Mouse (Mus musculus) limb, embryonic 12.5 days (tissue): ENCODE results near the gene Map2k3. TPM values are rescaled to one million over a fixed set of nuclear protein-coding genes. Genes with fewer than 3 reads are reported as not detected.

Experiments used
- ATAC-seq: fragments of 200-750 bp; cut with Nextera tagmentation; 2 replicates; pipeline ENCODE4 v1.8.0; 2017; ENCODE audit warnings: low read depth, moderate TSS enrichment; ENCODE audit not compliant: insufficient number of reproducible peaks, insufficient read depth, low FRiP score, low TSS enrichment
- H3K27ac ChIP-seq: fragments of 300-500 bp; sonication (generic); 2 replicates; pipeline ENCODE4 v1.5.1; 2016; ENCODE audit warnings: mild to moderate bottlenecking, moderate library complexity
- H3K27me3 ChIP-seq: fragments of 300-500 bp; sonication (generic); 2 replicates; pipeline ENCODE4 v1.6.1; 2016; ENCODE audit warnings: mild to moderate bottlenecking, moderate library complexity
- H3K36me3 ChIP-seq: fragments of 300-500 bp; sonication (generic); 2 replicates; pipeline ENCODE4 v1.6.1; 2016; ENCODE audit warnings: mild to moderate bottlenecking, moderate library complexity
- H3K4me1 ChIP-seq: fragments of 300-500 bp; sonication (generic); replicated peaks from 2 replicates; pipeline ENCODE4 v1.6.1; 2016
- H3K4me2 ChIP-seq: fragments of 300-500 bp; sonication (generic); 2 replicates; pipeline ENCODE4 v1.6.1; 2016; ENCODE audit warnings: mild to moderate bottlenecking, moderate library complexity
- H3K4me3 ChIP-seq: fragments of 300-500 bp; sonication (generic); replicated peaks from 2 replicates; pipeline ENCODE4 v1.5.1; 2016; ENCODE audit warnings: mild to moderate bottlenecking
- H3K9ac ChIP-seq: fragments of 300-500 bp; sonication (generic); replicated peaks from 2 replicates; pipeline ENCODE4 v1.6.1; 2016; ENCODE audit warnings: mild to moderate bottlenecking, moderate library complexity
- H3K9me3 ChIP-seq: fragments of 300-500 bp; sonication (generic); 2 replicates; pipeline ENCODE4 v1.6.1; 2016; ENCODE audit warnings: mild to moderate bottlenecking, moderate library complexity
- WGBS: fragments of 180-500 bp; shearing (Covaris S2); methylation state at CpG from one replicate; pipeline ENCODE4 v1.1.7; 2016; 5-methylcytosine and 5-hydroxymethylcytosine counted together
- polyA plus RNA-seq: library from polyadenylated mRNA; unstranded; fragments of >200 nt; fragmentation: Nextera tagmentation; extraction: Ambion mirVana; gene quantifications from 2 replicates; pipeline ENCODE4 v1.2.1, GENCODE M21; 2016

Gene Map2k3
- polyA plus RNA-seq, 1 experiment from 2014 or later: 83.1 TPM

GRCm38 (mm10) chr11:60981693-60982486, 50.1 kb downstream of the Map2k3 start:
- H3K36me3 ChIP-seq: no peaks in the 10 kb centered on the region
- WGBS: 71% methylated on average over 14 of the region's 14 CpGs
- ATAC-seq: no peak

GRCm38 (mm10) chr11:60984912-60985558, 53.2 kb downstream of the Map2k3 start:
- no peak overlapping the region for H3K9ac ChIP-seq
- ATAC-seq: no peak
- 73% methylated on average over 13 of the region's 13 CpGs for WGBS

More at GRCm38 (mm10) chr11:60981693-60982486, 50.1 kb downstream of the Map2k3 start:
- Histone ChIP-seq H3K4me3 (no peak overlapping the region), H3K4me1 (no peaks in the 10 kb centered on the region), H3K9ac (no peak overlapping the region), H3K27me3 (no peaks in the 10 kb centered on the region), H3K4me2 (no peak overlapping the region), H3K9me3 (no peaks in the 10 kb centered on the region), H3K27ac (no peak overlapping the region)

DNA sequence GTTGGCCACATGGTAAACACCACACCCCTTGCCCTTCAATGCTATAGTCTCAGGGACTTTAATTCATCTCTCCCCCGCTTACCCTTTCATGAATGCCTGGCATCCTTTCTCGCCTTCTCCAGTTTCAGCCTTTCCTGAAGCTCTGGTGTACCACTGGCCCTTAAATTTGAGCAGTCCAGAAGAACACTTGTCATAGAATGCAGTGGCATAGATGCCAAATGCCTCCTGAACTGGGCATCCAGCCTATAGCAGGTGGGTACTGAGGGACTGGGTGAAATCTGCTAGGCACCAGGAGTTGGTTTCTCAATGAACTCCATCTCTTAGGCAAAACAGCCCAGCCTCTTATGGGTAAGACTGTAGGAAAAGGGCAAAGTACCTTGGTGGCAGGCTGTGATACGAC, 58.6 kb downstream of the Map2k3 start:
- H3K4me2 ChIP-seq: no peak overlapping the region
- H3K36me3 ChIP-seq: no peaks in the 10 kb centered on the region
- WGBS: 72% methylated on average over 3 of the region's 3 CpGs

More at GRCm38 (mm10) chr11:60984912-60985558, 53.2 kb downstream of the Map2k3 start:
- H3K27ac ChIP-seq: no peak overlapping the region
- H3K4me1 ChIP-seq: no peaks in the 10 kb centered on the region
- no peak overlapping the region for H3K4me2 ChIP-seq
- H3K36me3 ChIP-seq: no peaks in the 10 kb centered on the region
- H3K9me3 ChIP-seq: peaks cover 3% of the 10 kb centered on the region; the same call in 1 of the 2 replicates
- H3K4me3 ChIP-seq: no peak overlapping the region
- H3K27me3 ChIP-seq: no peaks in the 10 kb centered on the region

More for the DNA sequence above, 58.6 kb downstream of the Map2k3 start:
- H3K4me1 ChIP-seq: no peaks in the 10 kb centered on the region
- no peaks in the 10 kb centered on the region for H3K27me3 ChIP-seq
- peaks cover 3% of the 10 kb centered on the region; the same call in 1 of the 2 replicates for H3K9me3 ChIP-seq
- no peak for ATAC-seq
- H3K4me3 ChIP-seq: no peak overlapping the region
- no peak overlapping the region for H3K27ac ChIP-seq
- H3K9ac ChIP-seq: no peak overlapping the region

Other genes with a start within 250 kb of the Map2k3 start
- 114 and 117 TPM in 2 replicates for gene Llgl1, start 232.3 kb upstream of the Map2k3 start, polyA plus RNA-seq
- gene Flii, start 204.8 kb upstream of the Map2k3 start, polyA plus RNA-seq: 65.4 and 75.0 TPM in 2 replicates
- 17.0 and 18.5 TPM in 2 replicates for gene Mief2, start 203.6 kb upstream of the Map2k3 start, polyA plus RNA-seq
- gene Top3a, start 154.7 kb upstream of the Map2k3 start, polyA plus RNA-seq: 24.6 and 25.9 TPM in 2 replicates
- 6.3 and 7.8 TPM in 2 replicates for gene Smcr8, start 154.5 kb upstream of the Map2k3 start, polyA plus RNA-seq
- gene Shmt1, start 120.3 kb upstream of the Map2k3 start, polyA plus RNA-seq: 66.3 and 69.5 TPM in 2 replicates
- gene Dhrs7b, start 101.4 kb upstream of the Map2k3 start, polyA plus RNA-seq: 29.4 and 30.5 TPM in 2 replicates
- 59.2 and 61.4 TPM in 2 replicates for gene Tmem11, start 52.8 kb upstream of the Map2k3 start, polyA plus RNA-seq
- gene Natd1, start 17.3 kb upstream of the Map2k3 start, polyA plus RNA-seq: 14.2 and 15.9 TPM in 2 replicates
- gene Kcnj12, start 90.5 kb downstream of the Map2k3 start, polyA plus RNA-seq: 0.20 and 0.31 TPM in 2 replicates
- 0.69 and 0.76 TPM in 2 replicates for gene Tnfrsf13b, start 194.7 kb downstream of the Map2k3 start, polyA plus RNA-seq
- gene Usp22, start 243.0 kb downstream of the Map2k3 start, polyA plus RNA-seq: 196 and 199 TPM in 2 replicates